Mouse (Mus musculus) neural tube, embryonic 14.5 days (tissue): ENCODE results near the gene Kif3a. TPM values are rescaled to one million over a fixed set of nuclear protein-coding genes. Genes with fewer than 3 reads are reported as not detected.

Experiments used
- ATAC-seq: fragments of 200-750 bp; cut with Nextera tagmentation; 2 replicates; pipeline ENCODE4 v1.8.0; 2017; ENCODE audit warnings: low read depth, mild to moderate bottlenecking, moderate TSS enrichment, moderate library complexity
- H3K27ac ChIP-seq: fragments of 300-500 bp; sonication (generic); 2 replicates; pipeline ENCODE4 v1.5.1; 2014; ENCODE audit warnings: low read depth, mild to moderate bottlenecking, control low read depth, low read length, moderate library complexity, mixed read lengths
- H3K27me3 ChIP-seq: fragments of 300-500 bp; sonication (generic); 2 replicates; pipeline ENCODE4 v1.6.1; 2014; ENCODE audit warnings: low read length; ENCODE audit not compliant: control insufficient read depth, insufficient read depth
- H3K36me3 ChIP-seq: fragments of 300-500 bp; sonication (generic); 2 replicates; pipeline ENCODE4 v1.6.1; 2014; ENCODE audit warnings: low read length, mixed read lengths; ENCODE audit not compliant: control insufficient read depth, insufficient read depth
- H3K4me1 ChIP-seq: fragments of 300-500 bp; sonication (generic); 2 replicates; pipeline ENCODE4 v1.6.1; 2014; ENCODE audit warnings: low read length; ENCODE audit not compliant: control insufficient read depth, insufficient read depth
- H3K4me2 ChIP-seq: fragments of 300-500 bp; sonication (generic); 2 replicates; pipeline ENCODE4 v1.6.1; 2014; ENCODE audit warnings: mild to moderate bottlenecking, low read depth, low read length, control low read depth
- H3K4me3 ChIP-seq: fragments of 300-500 bp; sonication (generic); 2 replicates; pipeline ENCODE4 v1.5.1; 2014; ENCODE audit warnings: low read depth, low read length, control low read depth, mixed read lengths
- H3K9ac ChIP-seq: fragments of 300-500 bp; sonication (generic); replicated peaks from 2 replicates; pipeline ENCODE4 v1.6.1; 2014; ENCODE audit warnings: low read depth, mild to moderate bottlenecking, control low read depth, low read length, mixed read lengths
- H3K9me3 ChIP-seq: fragments of 300-500 bp; sonication (generic); 2 replicates; pipeline ENCODE4 v1.6.1; 2016; ENCODE audit warnings: low read length; ENCODE audit not compliant: control insufficient read depth
- WGBS: fragments of 180-500 bp; shearing (Covaris S2); extraction: QIAGEN DNeasy Blood & Tissue Kit; methylation state at CpG from one replicate; pipeline ENCODE4 v1.1.7; 2014; 5-methylcytosine and 5-hydroxymethylcytosine counted together
- polyA plus RNA-seq: library from polyadenylated mRNA; unstranded; fragments of >200 nt; fragmentation: Nextera tagmentation; extraction: Ambion mirVana; gene quantifications from 2 replicates; pipeline ENCODE4 v1.2.1, GENCODE M21; 2014

Gene Kif3a
- polyA plus RNA-seq, 1 experiment from 2014 or later = 308 TPM

DNA sequence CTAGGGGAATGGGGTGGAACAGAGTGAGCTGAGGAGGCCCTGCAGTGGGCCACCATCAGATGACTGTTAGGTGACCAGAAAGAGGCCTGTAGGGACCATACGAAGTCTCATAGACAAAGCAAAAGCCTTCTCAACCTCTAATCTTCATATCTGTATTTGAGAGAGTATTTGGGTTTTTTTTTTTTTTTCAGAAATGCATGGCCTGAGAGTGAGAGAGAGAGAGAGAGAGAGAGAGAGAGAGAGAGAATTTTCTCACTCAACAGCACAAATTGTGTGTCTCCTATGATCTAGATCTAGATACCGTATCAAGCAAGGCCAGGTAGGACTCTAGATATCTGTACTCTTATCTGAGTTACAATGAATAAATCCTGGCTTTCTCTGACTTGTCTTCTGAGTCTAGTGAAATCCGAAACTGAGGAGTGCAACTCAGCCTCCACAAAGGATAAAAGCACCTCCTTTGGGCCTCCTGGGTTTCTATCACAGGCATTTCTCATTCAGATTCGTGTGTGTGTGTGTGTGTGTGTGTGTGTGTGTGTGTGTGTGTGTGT is 50.5 kb downstream of the Kif3a start:
- Histone ChIP-seq H3K9ac (no peak overlapping the region), H3K9me3 (no peaks in the 10 kb centered on the region), H3K27ac (no peak overlapping the region), H3K4me2 (no peak overlapping the region), H3K27me3 (no peaks in the 10 kb centered on the region), H3K4me3 (no peak overlapping the region), H3K36me3 (no peaks in the 10 kb centered on the region), H3K4me1 (no peaks in the 10 kb centered on the region)
- 81% methylated on average over 4 of the region's 4 CpGs for WGBS
- no peak for ATAC-seq

DNA sequence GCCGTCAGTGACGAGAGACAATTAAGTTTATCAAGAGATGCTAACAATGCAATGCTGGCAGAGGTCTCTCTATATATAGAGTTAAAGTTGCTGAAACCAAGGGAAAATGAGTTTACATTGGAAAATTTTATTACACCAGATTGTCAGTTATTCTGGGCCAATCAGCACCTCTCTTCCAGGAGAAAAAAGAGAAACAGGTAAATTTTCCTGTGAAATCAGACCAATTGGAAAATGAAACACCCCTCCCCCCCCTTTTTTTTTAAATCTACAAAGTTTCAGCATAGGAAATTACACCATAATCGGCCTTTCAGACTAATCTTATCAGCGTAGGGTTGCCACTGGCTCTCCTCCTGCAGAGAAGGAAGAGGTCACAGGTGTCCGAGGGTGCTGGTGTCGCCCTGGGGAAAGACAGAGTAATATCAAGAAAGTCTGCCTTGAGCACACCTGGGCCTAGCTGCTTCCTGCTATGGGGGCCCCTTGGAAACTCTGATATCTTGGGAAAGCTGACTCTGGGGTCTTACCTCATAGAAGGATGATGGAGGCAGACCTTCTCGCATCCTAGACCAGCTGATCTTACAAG is 51.5 kb downstream of the Kif3a start, which contains the start of gene Il4:
Gene Il4 (minus strand): TSS at position 51 of the 580 bp plus-strand sequence.
- H3K27me3 ChIP-seq = no peaks in the 10 kb centered on the region
- no peak within 1 kb of the TSS for H3K9ac ChIP-seq
- no peak within 1 kb of the TSS for H3K4me2 ChIP-seq
- H3K27ac ChIP-seq = no peak within 1 kb of the TSS
- H3K4me3 ChIP-seq = no peak within 1 kb of the TSS
- H3K4me1 ChIP-seq = no peaks in the 10 kb centered on the region
- 89% methylated on average over 7 of the region's 7 CpGs for WGBS
- no peak for ATAC-seq
- H3K36me3 ChIP-seq = no peaks in the 10 kb centered on the region
- H3K9me3 ChIP-seq = no peaks in the 10 kb centered on the region

- Histone ChIP-seq H3K4me1 (no peaks in the 10 kb centered on the region), H3K9ac (no peak overlapping the region), H3K27ac (no peak overlapping the region), H3K4me3 (no peak overlapping the region), H3K9me3 (no peaks in the 10 kb centered on the region), H3K27me3 (no peaks in the 10 kb centered on the region), H3K36me3 (no peaks in the 10 kb centered on the region), H3K4me2 (no peak overlapping the region)
- 73% methylated on average over 6 of the region's 6 CpGs for WGBS
- no peak for ATAC-seq
Observed at GRCm38 (mm10) chr11:53619428-53619827, 52.2 kb downstream of the Kif3a start.

GRCm38 (mm10) chr11:53620094-53620493 is 52.9 kb downstream of the Kif3a start:
- Histone ChIP-seq H3K9me3 (no peaks in the 10 kb centered on the region), H3K27me3 (no peaks in the 10 kb centered on the region), H3K36me3 (no peaks in the 10 kb centered on the region), H3K4me3 (no peak overlapping the region), H3K9ac (no peak overlapping the region), H3K4me2 (no peak overlapping the region), H3K27ac (no peak overlapping the region), H3K4me1 (no peaks in the 10 kb centered on the region)
- WGBS = 88% methylated on average over 4 of the region's 4 CpGs
- ATAC-seq = no peak

DNA sequence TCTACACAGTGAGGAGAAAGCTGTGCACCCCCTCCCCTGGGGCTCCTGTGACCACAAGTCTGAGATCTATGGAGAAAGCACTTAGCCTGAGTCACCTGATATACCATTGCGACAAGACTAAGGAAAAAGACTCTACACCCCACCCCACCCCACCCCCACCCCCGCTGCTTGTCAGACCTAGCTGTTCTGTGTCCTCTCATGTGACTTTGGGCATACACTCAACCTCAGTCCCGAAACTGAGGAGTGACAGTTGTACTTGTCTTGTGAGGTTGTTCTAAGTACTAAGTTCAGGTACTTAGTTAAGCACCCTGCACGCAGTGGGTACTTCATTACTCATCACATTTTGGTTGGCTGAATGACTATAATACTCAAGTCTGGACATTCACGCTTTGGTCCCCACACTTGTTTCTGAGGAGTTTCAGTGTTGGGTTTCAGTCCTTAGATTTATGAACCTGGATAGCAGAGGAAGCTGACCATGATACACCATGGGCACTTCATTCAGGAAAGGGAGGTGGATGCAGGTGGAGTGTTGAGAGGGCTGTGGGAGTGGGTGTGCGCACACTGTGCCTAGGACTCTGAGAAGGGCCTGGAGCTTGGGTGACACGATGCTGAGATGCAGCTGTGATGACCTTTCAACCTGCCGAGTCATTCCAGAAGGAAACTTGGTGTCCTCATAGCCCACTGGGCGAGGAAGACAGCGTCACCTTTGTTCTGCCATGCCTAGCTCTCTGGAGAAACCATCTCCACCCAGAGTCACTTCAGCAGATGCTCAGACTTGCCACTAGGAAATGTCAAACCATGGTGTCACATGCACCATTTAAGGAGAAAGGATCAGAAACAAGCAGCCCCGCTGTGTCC is 54.6 kb downstream of the Kif3a start:
- Histone ChIP-seq H3K4me1 (no peaks in the 10 kb centered on the region), H3K36me3 (no peaks in the 10 kb centered on the region), H3K4me2 (no peak overlapping the region), H3K4me3 (no peak overlapping the region), H3K9me3 (no peaks in the 10 kb centered on the region), H3K27me3 (no peaks in the 10 kb centered on the region), H3K27ac (no peak overlapping the region), H3K9ac (no peak overlapping the region)
- 91% methylated on average over 11 of the region's 11 CpGs for WGBS
- ATAC-seq = no peak

DNA sequence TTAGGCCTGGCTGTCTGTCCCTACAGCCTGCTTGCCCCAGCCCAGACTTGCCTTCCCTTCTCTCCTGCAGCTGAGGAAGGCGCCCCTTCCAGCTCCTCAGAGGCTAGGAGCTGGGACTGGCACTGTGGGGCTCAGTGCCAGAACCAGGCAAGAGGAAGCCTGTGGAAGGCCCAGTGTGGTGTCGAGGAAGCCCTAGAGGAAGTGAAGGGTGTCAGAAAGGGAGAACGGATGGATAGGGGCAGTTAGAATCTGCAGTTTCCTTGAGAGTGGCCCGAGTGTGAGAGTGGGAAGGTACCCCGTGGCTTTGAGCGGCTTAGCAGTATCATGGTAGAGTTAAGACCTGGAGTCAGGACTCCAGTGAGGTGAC is 55.2 kb downstream of the Kif3a start:
- no peak for ATAC-seq
- H3K4me2 ChIP-seq = no peak overlapping the region
- no peak overlapping the region for H3K9ac ChIP-seq
- H3K4me3 ChIP-seq = no peak overlapping the region
- no peaks in the 10 kb centered on the region for H3K9me3 ChIP-seq
- WGBS = 81% methylated on average over 6 of the region's 6 CpGs
- no peaks in the 10 kb centered on the region for H3K36me3 ChIP-seq
- H3K27me3 ChIP-seq = no peaks in the 10 kb centered on the region
- H3K27ac ChIP-seq = no peak overlapping the region
- no peaks in the 10 kb centered on the region for H3K4me1 ChIP-seq

DNA sequence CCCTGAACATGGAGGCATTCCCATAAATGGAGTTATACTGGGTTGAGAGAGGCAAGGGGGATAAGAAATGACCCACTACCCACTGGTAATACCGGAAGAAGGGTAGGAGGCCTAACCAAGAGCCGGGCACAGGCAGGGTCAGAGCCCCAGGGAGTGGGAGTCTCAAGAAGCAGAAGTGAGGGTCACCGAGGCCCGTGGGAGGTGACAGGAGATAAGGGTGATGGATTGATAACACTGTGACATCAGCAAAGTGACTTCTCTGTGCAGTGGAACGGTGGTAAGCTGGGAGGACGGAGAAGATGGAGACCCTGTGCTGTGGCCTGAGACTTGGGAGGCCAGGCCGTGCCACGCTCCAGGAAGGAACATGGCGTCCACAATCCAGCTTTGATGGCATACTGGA is 56.4 kb downstream of the Kif3a start:
- no peaks in the 10 kb centered on the region for H3K4me1 ChIP-seq
- H3K9me3 ChIP-seq = no peaks in the 10 kb centered on the region
- no peaks in the 10 kb centered on the region for H3K36me3 ChIP-seq
- no peak overlapping the region for H3K4me2 ChIP-seq
- WGBS = 92% methylated on average over 9 of the region's 9 CpGs
- no peak for ATAC-seq
- no peak overlapping the region for H3K4me3 ChIP-seq
- no peak overlapping the region for H3K27ac ChIP-seq
- H3K27me3 ChIP-seq = no peaks in the 10 kb centered on the region
- H3K9ac ChIP-seq = no peak overlapping the region

- no peaks in the 10 kb centered on the region for H3K4me1 ChIP-seq
- no peaks in the 10 kb centered on the region for H3K27me3 ChIP-seq
- H3K4me3 ChIP-seq = no peak overlapping the region
- H3K36me3 ChIP-seq = no peaks in the 10 kb centered on the region
- H3K9ac ChIP-seq = no peak overlapping the region
- no peak overlapping the region for H3K27ac ChIP-seq
- H3K9me3 ChIP-seq = no peaks in the 10 kb centered on the region
- ATAC-seq = no peak
- WGBS = 100% methylated on average over 2 of the region's 2 CpGs
- no peak overlapping the region for H3K4me2 ChIP-seq
Observed at GRCm38 (mm10) chr11:53624124-53624523, 56.9 kb downstream of the Kif3a start.

DNA sequence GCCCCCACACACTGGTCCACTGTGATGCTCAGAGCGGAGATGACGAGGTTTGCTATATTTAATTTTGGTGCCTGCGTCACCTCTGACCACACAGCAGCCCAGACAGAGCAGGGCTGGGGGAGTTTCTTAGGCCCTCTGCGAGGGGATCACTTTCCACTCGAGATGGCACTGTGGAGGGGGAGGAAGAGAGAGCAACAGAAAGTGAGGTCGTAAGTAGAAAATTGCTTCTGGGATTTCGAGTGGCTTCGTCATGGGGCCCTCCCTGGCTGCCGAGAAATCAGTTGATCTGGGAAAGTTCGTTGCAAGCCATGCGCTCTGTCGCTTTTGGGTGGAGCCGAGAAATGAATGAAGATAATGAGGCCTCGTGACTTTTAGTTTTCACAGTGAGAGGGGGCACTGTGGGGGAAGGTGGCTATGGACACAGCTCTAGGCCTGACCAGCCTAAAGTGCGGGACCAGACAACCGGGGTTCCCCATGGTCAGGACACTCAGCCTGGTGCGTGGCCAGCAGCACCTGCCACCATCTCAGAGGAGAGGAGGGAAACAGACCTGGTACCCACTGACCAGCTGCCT is 59.7 kb downstream of the Kif3a start:
- Histone ChIP-seq H3K27ac (no peak overlapping the region), H3K4me1 (no peaks in the 10 kb centered on the region), H3K4me2 (no peak overlapping the region), H3K27me3 (no peaks in the 10 kb centered on the region), H3K36me3 (no peaks in the 10 kb centered on the region), H3K4me3 (no peak overlapping the region), H3K9me3 (no peaks in the 10 kb centered on the region), H3K9ac (no peak overlapping the region)
- no peak for ATAC-seq
- WGBS = 74% methylated on average over 17 of the region's 17 CpGs
